8 mouse cellular contexts compared by ENCODE assay signal in the genomic region with DNA sequence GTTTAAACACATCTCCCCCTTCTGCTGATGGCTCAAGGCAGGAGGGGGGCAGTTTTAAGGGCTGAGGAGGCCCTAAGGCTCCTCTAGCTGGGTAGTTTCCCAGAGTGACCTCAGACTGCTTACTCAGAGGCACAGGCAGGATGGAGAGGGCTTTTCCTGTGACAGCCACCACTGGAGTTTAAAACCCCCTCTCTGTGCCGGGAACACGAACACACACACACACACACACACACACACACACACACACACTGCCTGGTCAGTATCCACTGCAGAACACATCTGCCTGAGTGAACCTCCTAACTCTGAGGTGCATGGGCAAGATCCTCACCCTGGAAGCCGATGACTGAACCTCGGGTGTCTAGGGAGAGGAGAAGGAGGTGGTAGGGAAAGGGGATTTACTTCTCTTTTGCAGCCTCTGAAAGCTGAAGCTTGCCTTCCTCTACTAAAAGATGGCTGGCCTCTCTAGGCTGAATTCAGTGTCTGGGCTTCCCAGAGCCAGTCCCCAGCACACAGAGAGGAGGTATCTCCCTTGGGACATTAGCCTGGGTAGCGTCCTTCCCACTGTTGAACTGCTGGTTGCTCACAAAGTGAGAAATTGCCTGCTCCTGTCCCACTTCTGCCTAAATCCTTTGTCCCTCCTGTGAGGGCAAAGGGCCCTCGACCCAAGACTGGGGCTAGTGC.
DNase-seq lines count a peak whose midpoint lies in the region; ATAC-seq and TF ChIP-seq lines count a peak whose summit lies in the region.

No protein-coding gene starts in this region.

- no peaks in the 10 kb centered on the region for H3K36me3 ChIP-seq in lung, postnatal 0 days (ENCODE audit: insufficient read depth, low read length)
- H3K36me3 ChIP-seq in intestine, embryonic 15.5 days = no peaks in the 10 kb centered on the region

- H3K4me2 ChIP-seq in lung, postnatal 0 days (replicated peaks; ENCODE audit: low read depth, low read length) = peak overlapping the region; percentile 36
- H3K4me2 ChIP-seq in intestine, embryonic 15.5 days (replicated peaks) = peak overlapping the region; percentile 62

- peaks cover 18% of the 10 kb centered on the region for H3K27me3 ChIP-seq in lung, postnatal 0 days (replicated peaks; ENCODE audit: insufficient read depth, low read length)
- H3K27me3 ChIP-seq in intestine, embryonic 15.5 days (replicated peaks) = peaks cover 46% of the 10 kb centered on the region

- H3K9ac ChIP-seq in lung, postnatal 0 days (replicated peaks; ENCODE audit: low read depth) = no peak overlapping the region
- H3K9ac ChIP-seq in intestine, embryonic 15.5 days = no peak overlapping the region

- no peak for DNase-seq in cerebellum, adult 11 months
- no peak for DNase-seq in lung, postnatal 0 days (ENCODE audit: low spot score)
- DNase-seq in lung, adult 18-20 months = no peak
- peak; percentile 40 for DNase-seq in retina, embryonic 14.5 days (ENCODE audit: low spot score)
- no peak for DNase-seq in urinary bladder, postnatal 4 days (ENCODE audit: low spot score in 2 of 2)

- TF ChIP-seq CTCF in lung, postnatal 0 days (IDR thresholded peaks at IDR 0.05) = no peak

- H3K4me3 ChIP-seq in lung, postnatal 0 days (ENCODE audit: low read depth, low read length) = no peak overlapping the region
- H3K4me3 ChIP-seq in intestine, embryonic 15.5 days (replicated peaks) = peak overlapping the region; percentile 30

- no peak overlapping the region for H3K27ac ChIP-seq in lung, postnatal 0 days (ENCODE audit: low read length)
- H3K27ac ChIP-seq in intestine, embryonic 15.5 days = no peak overlapping the region

- 0 out of 2 replicates have a peak, but pooled peaks have one; percentile 8 for ATAC-seq in cerebellum, adult (ENCODE audit: insufficient number of reproducible peaks, low FRiP score, low TSS enrichment)
- no peak for ATAC-seq in lung, postnatal 0 days
- no peak; the same call in 1 of the 2 replicates for ATAC-seq in intestine, embryonic 15.5 days
- ATAC-seq in activated CD4-positive, CD25-positive, alpha-beta regulatory T cell, adult 4 months = no peak

- WGBS in lung, postnatal 0 days = 30% methylated on average over 6 of the region's 6 CpGs
- WGBS in intestine, embryonic 15.5 days = 37% methylated on average over 6 of the region's 6 CpGs

- H3K9me3 ChIP-seq in lung, postnatal 0 days (ENCODE audit: low read length) = no peaks in the 10 kb centered on the region
- H3K9me3 ChIP-seq in intestine, embryonic 15.5 days = no peaks in the 10 kb centered on the region

- TF ChIP-seq EP300 in lung, postnatal 0 days (IDR thresholded peaks at IDR 0.05) = no peak

- H3K4me1 ChIP-seq in lung, postnatal 0 days (ENCODE audit: insufficient read depth, low read depth, low read length) = peaks cover 6% of the 10 kb centered on the region; the same call in 1 of the 2 replicates
- peaks cover 9% of the 10 kb centered on the region; the same call in 1 of the 2 replicates for H3K4me1 ChIP-seq in intestine, embryonic 15.5 days (replicated peaks)
